Mouse (Mus musculus) liver, embryonic 11.5 days (tissue): ENCODE measurements around the gene Glmp. TPM values are rescaled to one million over a fixed set of nuclear protein-coding genes. Genes with fewer than 3 reads are reported as not detected.
"Not testable (repeated sequence)": the region's sequence is repeated elsewhere in the genome, so short reads cannot be mapped to it uniquely, and the experiment has no call there.

Experiments used
- ATAC-seq: fragments of 200-750 bp; cut with Nextera tagmentation; replicated peaks from 2 replicates; pipeline ENCODE4 v1.8.0; 2017; ENCODE audit warnings: moderate number of reproducible peaks, mild to moderate bottlenecking, moderate TSS enrichment, moderate library complexity; ENCODE audit not compliant: low FRiP score
- DNase-seq: peaks from one replicate; pipeline ENCODE4 v3.0.0-alpha.2; 2017; ENCODE audit warnings: low spot score
- H3K27ac ChIP-seq: fragments of 300-500 bp; sonication (generic); 2 replicates; pipeline ENCODE4 v1.5.1; 2014; ENCODE audit warnings: mild to moderate bottlenecking, low read depth, low read length, control low read depth
- H3K27me3 ChIP-seq: fragments of 300-500 bp; sonication (generic); replicated peaks from 2 replicates; pipeline ENCODE4 v1.6.1; 2014; ENCODE audit warnings: low read length, mixed read lengths; ENCODE audit not compliant: control insufficient read depth, insufficient read depth
- H3K36me3 ChIP-seq: fragments of 300-500 bp; sonication (generic); 2 replicates; pipeline ENCODE4 v1.6.1; 2014; ENCODE audit warnings: mild to moderate bottlenecking, low read length, moderate library complexity, mixed read lengths; ENCODE audit not compliant: control insufficient read depth, insufficient read depth
- H3K4me1 ChIP-seq: fragments of 300-500 bp; sonication (generic); replicated peaks from 2 replicates; pipeline ENCODE4 v1.6.1; 2014; ENCODE audit warnings: low read length, mixed read lengths; ENCODE audit not compliant: control insufficient read depth, insufficient read depth
- H3K4me2 ChIP-seq: fragments of 300-500 bp; sonication (generic); 2 replicates; pipeline ENCODE4 v1.6.1; 2014; ENCODE audit warnings: mild to moderate bottlenecking, control low read depth, moderate library complexity
- H3K4me3 ChIP-seq: fragments of 300-500 bp; sonication (generic); 2 replicates; pipeline ENCODE4 v1.5.1; 2014; ENCODE audit warnings: low read depth, low read length, control low read depth
- H3K9ac ChIP-seq: fragments of 300-500 bp; sonication (generic); 2 replicates; pipeline ENCODE4 v1.6.1; 2014; ENCODE audit warnings: low read depth, low read length, control low read depth
- H3K9me3 ChIP-seq: fragments of 300-500 bp; sonication (generic); 2 replicates; pipeline ENCODE4 v1.6.1; 2016; ENCODE audit warnings: low read length, inconsistent platforms, mixed read lengths; ENCODE audit not compliant: control insufficient read depth
- WGBS: fragments of 180-500 bp; shearing (Covaris S2); extraction: QIAGEN DNeasy Blood & Tissue Kit; methylation state at CpG from one replicate; pipeline ENCODE4 v1.1.7; 2014; 5-methylcytosine and 5-hydroxymethylcytosine counted together
- polyA plus RNA-seq: library from polyadenylated mRNA; unstranded; fragments of >200 nt; fragmentation: Nextera tagmentation; extraction: Ambion mirVana; gene quantifications from 2 replicates; pipeline ENCODE4 v1.2.1, GENCODE M21; 2014

Glmp gene
- polyA plus RNA-seq, 1 experiment from 2014 or later = 111 TPM

DNA sequence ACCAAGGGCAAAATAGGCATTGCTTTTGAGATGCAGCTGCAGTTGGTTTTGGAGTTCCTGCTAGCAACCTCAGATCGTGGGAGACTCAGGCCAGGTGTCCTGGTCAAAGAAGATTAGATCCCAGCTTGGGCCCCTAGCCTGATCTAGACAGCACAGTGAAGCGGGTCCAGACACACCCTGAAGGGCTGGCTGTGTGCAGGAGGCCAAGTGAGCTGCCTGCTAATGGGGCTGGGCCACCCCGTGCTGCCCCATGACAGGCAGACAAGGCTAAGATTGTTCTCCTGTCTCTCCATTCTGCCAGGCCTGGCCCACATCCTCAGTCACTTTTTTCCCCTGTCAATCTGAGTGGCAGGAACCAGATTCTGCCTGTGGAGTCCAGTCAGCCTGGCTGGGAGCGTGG is 38.9 kb downstream of the Glmp start:
- Histone ChIP-seq H3K9me3 (no peaks in the 10 kb centered on the region), H3K27ac (peak overlapping the region; percentile 78), H3K4me2 (peak overlapping the region; percentile 60), H3K36me3 (peaks cover 32% of the 10 kb centered on the region), H3K27me3 (peaks cover 21% of the 10 kb centered on the region), H3K4me3 (peak overlapping the region; percentile 25; the same call in 1 of the 2 replicates), H3K4me1 (peaks cover 36% of the 10 kb centered on the region), H3K9ac (peak overlapping the region; percentile 40)
- ATAC-seq (peak; percentile 90), DNase-seq (no peak)
- WGBS = 45% methylated on average over 4 of the region's 4 CpGs

DNA sequence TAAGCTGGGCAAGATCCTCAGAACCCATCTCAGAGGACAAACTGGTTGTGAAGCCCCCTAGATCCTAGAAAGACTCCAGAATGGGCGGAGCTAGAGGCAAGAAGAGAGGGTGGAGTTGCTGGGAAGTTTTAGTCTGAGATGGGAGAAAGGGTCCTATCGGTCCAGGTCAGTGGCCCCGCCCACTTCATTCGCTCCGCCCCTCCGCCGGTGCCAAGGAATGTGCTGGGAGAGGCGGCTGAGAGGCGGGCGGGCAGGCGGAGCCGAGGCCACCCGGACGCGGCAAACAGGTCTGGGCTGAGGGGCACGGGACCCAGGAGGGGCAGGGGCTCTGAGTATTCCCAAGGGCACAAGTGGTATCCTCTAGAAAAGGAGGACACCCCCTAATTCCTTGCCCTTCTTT is 39.5 kb downstream of the Glmp start, which contains the start of gene Paqr6:
Paqr6 (plus strand) TSS at position 248 of the 400 bp plus-strand sequence.
- peak within 1 kb of the TSS; percentile 56 for H3K9ac ChIP-seq

GRCm38 (mm10) chr3:88365705-88366361 is 41.0 kb downstream of the Glmp start:
- H3K4me1 ChIP-seq = peaks cover 36% of the 10 kb centered on the region
- H3K36me3 ChIP-seq = peaks cover 12% of the 10 kb centered on the region
- DNase-seq = no peak
- no peak overlapping the region for H3K4me3 ChIP-seq
- H3K27me3 ChIP-seq = peaks cover 21% of the 10 kb centered on the region
- no peak overlapping the region; the same call in 1 of the 2 replicates for H3K4me2 ChIP-seq
- H3K27ac ChIP-seq = no peak overlapping the region
- no peak for ATAC-seq
- no peak overlapping the region for H3K9ac ChIP-seq
- WGBS = 32% methylated on average over 34 of the region's 34 CpGs
- H3K9me3 ChIP-seq = 0 out of 2 replicates have a peak, but pooled peaks cover 3% of the 10 kb centered on the region

More for the DNA sequence above, 39.5 kb downstream of the Glmp start, which contains the start of gene Paqr6:
- peak within 1 kb of the TSS; percentile 60 for H3K4me2 ChIP-seq
- DNase-seq (peak; percentile 62), ATAC-seq (peak; percentile 55; the same call in 1 of the 2 replicates)
- H3K27me3 ChIP-seq = peaks cover 21% of the 10 kb centered on the region
- H3K36me3 ChIP-seq = peaks cover 25% of the 10 kb centered on the region
- H3K4me1 ChIP-seq = peaks cover 36% of the 10 kb centered on the region
- peak within 1 kb of the TSS; percentile 78 for H3K27ac ChIP-seq
- H3K4me3 ChIP-seq = peak within 1 kb of the TSS; percentile 35
- 5% methylated on average over 16 of the region's 16 CpGs for WGBS
- no peaks in the 10 kb centered on the region for H3K9me3 ChIP-seq

DNA sequence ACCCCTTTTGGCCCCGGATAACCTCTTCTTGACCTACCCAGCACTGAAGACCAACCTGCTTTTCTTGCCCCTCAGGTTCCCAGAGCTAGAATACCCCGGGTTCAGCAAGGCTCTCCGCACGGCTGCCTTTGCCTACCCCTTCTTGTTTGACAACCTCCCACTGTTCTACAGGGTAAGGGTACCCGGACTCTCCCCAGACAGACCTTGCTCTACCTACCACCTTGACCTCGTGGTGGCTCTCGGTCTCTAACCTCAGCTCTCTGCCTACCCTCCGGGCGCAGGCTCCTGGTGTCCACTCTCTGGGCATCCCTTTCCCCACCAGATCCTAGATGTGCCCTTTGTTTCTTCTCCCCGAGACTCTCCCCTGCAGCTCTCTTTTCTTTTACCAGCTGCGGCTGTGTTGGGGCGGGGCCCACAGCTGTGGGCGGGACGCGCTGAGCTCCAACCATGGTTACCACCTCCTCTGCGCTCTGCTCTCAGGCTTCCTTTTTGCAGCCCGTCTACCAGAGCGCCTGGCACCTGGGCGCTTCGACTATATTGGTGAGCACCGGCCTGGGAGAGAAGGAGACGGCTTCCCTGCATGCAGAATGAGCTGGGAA is 42.1 kb downstream of the Glmp start:
- peak; percentile 42; the same call in 1 of the 2 replicates for ATAC-seq
- not testable (repeated sequence) for H3K9me3 ChIP-seq, H3K27ac ChIP-seq, H3K36me3 ChIP-seq, H3K9ac ChIP-seq, DNase-seq, H3K4me3 ChIP-seq
- 7% methylated on average over 19 of the region's 22 CpGs for WGBS
- Histone ChIP-seq H3K4me1 (peaks cover 29% of the 10 kb centered on the region), H3K4me2 (peak overlapping the region; percentile 47), H3K27me3 (peaks cover 21% of the 10 kb centered on the region)

DNA sequence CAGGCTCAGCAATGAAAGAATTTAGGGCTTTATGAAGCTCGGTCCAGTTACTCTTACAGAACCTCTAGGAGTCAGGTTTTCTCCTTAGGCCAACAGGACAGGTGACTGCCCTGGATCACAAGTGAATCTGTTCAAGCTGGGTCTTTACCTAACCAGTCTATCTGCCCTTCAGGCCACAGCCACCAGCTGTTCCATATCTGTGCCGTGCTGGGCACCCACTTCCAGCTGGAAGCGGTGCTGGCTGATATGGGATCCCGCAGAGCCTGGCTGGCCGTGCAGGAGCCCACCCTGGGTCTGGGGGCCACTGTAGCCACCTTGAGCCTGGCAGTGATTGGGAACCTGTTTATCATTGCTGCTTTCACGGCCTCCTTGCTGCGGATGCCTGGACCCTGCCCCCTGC is 42.7 kb downstream of the Glmp start:
- Histone ChIP-seq H3K27me3 (peaks cover 21% of the 10 kb centered on the region), H3K4me1 (peaks cover 23% of the 10 kb centered on the region)
- H3K9ac ChIP-seq, H3K4me3 ChIP-seq, H3K4me2 ChIP-seq, DNase-seq, H3K27ac ChIP-seq, H3K36me3 ChIP-seq, H3K9me3 ChIP-seq, ATAC-seq: not testable (repeated sequence)
- 41% methylated on average over 3 of the region's 7 CpGs for WGBS

GRCm38 (mm10) chr3:88368511-88368910 is 43.7 kb downstream of the Glmp start:
- not testable (repeated sequence) for H3K9me3 ChIP-seq, DNase-seq, H3K4me2 ChIP-seq, ATAC-seq, H3K9ac ChIP-seq, H3K36me3 ChIP-seq, H3K27ac ChIP-seq, H3K4me3 ChIP-seq
- WGBS = 86% methylated on average over 7 of the region's 7 CpGs
- Histone ChIP-seq H3K4me1 (peaks cover 13% of the 10 kb centered on the region), H3K27me3 (peaks cover 21% of the 10 kb centered on the region)

- H3K27ac ChIP-seq, H3K4me2 ChIP-seq, H3K27me3 ChIP-seq, H3K4me1 ChIP-seq, H3K4me3 ChIP-seq, DNase-seq, H3K9me3 ChIP-seq, H3K36me3 ChIP-seq, ATAC-seq, H3K9ac ChIP-seq: not testable (repeated sequence)
- WGBS = 90% methylated on average over 9 of the region's 9 CpGs
Measured at GRCm38 (mm10) chr3:88372643-88373042, 47.8 kb downstream of the Glmp start, which contains the start of gene Bglap3. TSS of gene Bglap3 (minus strand) at chr3:88372743.

- DNase-seq, H3K4me1 ChIP-seq, H3K27ac ChIP-seq, H3K27me3 ChIP-seq, H3K9me3 ChIP-seq, H3K4me3 ChIP-seq, H3K36me3 ChIP-seq, H3K9ac ChIP-seq: not testable (repeated sequence)
- H3K4me2 ChIP-seq = peak overlapping the region; percentile 31
- ATAC-seq = peak; percentile 91
- WGBS = 11% methylated on average over 18 of the region's 19 CpGs
Measured at GRCm38 (mm10) chr3:88375750-88376626, 51.2 kb downstream of the Glmp start.
